Mouse (Mus musculus) v-Abl transformed pro-B cells (cell line): ENCODE results near the gene Rftn1.

ENCODE experiments used
- in situ Hi-C, 2 experiments: fragments of 400-800 bp; cut with MboI; formaldehyde crosslinking; loops; one replicate each; pipeline ENCODE4 v1.15.1; 2025; ENCODE audit not compliant: unreplicated experiment in 2 of 2

Rftn1 gene

GRCm38 (mm10) chr17:50071602-50071988, 118.9 kb downstream of the Rftn1 start:
- in situ Hi-C loops: no loop called here

- in situ Hi-C loops: no loop called here
These were observed 119.5 kb downstream of the Rftn1 start for GRCm38 (mm10) chr17:50070822-50071601.

GRCm38 (mm10) chr17:50069897-50070636, 120.4 kb downstream of the Rftn1 start:
- in situ Hi-C loops: no loop called here

DNA sequence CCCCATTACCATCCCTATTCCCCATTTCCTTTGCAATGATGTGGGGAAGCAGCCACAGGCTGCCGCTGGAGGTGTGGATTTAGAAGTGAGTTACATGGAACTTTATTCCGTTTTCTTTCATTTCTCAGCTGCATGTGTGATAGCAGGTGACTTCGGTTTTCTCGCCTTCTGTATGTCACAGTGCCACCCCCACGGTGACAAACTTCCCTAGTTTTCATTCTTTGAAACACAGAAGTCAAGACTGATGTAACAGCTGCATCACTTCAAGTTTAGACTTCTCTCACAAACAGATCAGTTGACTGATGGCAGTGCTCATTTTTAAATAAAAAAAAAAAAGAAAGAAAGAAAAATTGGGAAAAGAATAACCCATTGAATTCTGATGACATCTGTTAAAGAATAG, 121.3 kb downstream of the Rftn1 start:
- in situ Hi-C loops: no loop called here

GRCm38 (mm10) chr17:50068681-50069138, 121.8 kb downstream of the Rftn1 start:
- in situ Hi-C loops: no loop called here

DNA sequence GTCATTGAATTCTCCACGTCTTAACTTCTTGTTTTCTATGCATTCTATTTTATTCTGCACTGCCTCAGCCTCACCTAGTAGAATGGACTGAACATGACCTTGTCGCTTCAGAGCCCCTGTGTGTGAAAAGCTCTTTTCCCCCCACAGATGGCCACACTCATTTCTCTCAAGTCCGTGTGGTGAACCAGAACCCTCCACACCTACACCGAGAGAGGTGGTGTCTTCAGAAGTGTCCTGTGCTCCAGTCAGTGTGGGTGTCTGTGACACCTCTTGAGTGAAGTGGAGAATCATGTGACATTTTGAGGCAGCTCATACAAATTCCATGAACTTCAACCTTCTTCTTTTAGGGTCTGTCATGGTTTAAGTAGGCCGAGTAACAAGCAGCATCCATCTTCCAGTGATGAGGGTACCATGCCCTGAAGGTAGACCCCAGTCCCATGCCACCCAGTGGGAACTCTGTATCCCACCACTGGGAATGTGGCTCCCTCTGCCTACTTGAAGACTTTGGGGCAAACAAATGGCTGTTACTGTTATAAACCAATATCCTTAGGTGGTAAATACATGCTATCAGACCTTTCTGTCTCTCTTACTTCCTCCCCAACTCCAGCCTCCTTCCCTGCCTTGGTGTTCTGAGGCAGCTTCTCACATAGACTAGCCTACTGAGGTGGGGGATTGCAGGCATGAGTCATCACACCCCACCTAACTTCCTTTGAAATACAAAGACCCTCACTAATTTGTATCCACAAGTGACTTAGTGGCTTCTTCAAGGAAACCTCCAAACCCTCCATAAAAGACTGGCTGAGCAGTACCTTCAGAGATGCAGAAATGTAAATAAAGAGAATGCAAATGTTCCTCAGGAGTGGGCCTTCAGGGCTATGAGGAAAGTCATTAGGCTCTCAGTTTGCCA, 122.4 kb downstream of the Rftn1 start:
- in situ Hi-C loops: no loop called here

- in situ Hi-C loops: no loop called here
These were observed 123.4 kb downstream of the Rftn1 start for GRCm38 (mm10) chr17:50066822-50067713.

GRCm38 (mm10) chr17:50063832-50064627, 126.4 kb downstream of the Rftn1 start:
- in situ Hi-C loops: no loop called here

DNA sequence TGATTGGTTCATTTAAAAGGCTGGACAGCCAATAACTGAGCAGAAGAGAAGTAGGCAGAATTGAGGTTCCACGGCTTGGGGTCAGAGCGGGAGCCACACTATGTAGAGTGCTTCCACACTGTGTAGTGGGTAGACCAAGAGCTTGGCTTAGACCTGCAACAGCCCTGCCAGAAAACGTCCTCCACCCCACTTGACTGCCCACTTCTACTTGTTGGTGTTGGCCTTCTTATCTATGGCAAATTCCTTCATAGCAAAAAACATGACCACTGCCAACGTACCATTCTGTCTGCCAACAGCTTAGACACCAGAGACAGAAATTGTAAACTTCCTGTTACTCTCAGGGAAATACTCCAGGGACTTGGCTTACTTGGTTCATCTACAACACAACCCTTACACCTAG, 127.8 kb downstream of the Rftn1 start:
- in situ Hi-C loops: no loop called here

DNA sequence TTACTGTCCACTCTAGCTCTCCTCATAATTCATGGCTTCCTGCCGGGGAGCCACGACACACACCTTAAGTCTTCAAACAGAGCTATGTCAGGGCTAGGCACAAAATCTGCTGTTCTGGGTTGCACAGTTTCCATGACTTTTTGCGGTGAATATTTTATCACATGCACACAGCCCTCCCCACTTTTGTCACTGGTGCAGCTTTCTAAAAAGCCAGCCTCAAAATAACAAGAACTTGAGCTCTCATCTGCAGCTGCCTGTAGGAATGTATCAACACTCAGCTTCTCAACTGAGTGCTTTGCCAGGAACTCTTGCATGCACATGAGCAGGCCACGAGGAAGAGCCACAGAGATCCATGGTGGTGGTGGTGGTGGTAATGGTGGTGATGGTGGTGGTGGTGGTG, 129.0 kb downstream of the Rftn1 start:
- in situ Hi-C loops: no loop called here

- in situ Hi-C loops: no loop called here
These were observed 130.3 kb downstream of the Rftn1 start for GRCm38 (mm10) chr17:50060220-50060619.

GRCm38 (mm10) chr17:50059417-50059816, 131.1 kb downstream of the Rftn1 start:
- in situ Hi-C loops: loop anchor here in 1 of 2 experiments (5.0 kb wide), 2 partner anchors 33 to 133 kb away; partner anchors contain the start of gene Rftn1

DNA sequence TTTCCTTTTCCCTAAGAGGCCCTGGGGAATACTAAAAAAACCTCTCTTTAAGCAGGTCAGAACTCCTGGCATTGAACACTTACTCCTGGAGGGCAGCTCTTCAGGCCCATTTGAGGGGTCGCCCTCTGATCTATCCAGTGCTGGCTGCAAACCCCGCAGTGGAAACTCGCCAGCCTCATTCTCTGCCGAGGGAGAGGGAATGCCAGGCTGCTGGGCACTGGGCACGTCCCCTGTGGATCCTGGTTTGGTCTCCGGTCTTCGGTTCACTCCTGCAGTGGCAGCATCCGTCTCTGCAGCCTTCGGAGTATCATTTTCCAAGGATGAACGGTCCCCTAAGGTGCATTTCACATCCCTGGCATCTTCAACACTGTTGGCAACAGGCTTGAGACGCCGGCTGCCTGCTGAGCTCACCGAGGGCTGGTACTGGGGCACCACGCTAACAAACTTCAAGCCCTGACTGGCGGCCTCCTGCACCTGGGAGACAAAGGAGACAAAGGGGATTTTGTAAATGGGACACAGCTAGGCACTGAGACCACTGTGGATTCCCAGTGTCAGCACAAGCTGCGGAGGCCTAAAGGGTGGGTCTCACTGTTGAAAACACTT, 135.2 kb downstream of the Rftn1 start:
- in situ Hi-C loops: loop anchor here in 1 of 2 experiments (5.0 kb wide), 2 partner anchors 37 to 137 kb away; partner anchors contain the start of gene Rftn1

DNA sequence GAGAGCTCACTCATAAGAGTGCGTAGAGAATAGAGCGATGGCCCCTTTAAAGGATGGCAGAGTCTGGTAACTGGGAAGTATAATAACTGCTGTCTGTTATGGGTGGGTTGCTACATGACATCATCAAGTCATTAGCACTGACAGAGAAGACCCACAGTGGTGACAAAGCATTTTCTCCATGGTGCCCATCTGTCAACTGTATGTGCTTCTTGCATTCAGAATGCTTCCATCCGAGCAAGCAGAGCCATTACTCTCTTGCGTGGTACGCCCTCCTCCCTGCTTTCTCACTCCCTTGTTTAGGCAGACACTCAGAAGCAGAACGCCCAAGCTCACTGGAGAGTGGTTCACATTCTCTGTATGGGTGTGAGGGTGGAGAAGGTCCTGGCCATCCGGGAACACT, 135.9 kb downstream of the Rftn1 start:
- in situ Hi-C loops: no loop called here

GRCm38 (mm10) chr17:50053961-50054360, 136.5 kb downstream of the Rftn1 start:
- in situ Hi-C loops: no loop called here

DNA sequence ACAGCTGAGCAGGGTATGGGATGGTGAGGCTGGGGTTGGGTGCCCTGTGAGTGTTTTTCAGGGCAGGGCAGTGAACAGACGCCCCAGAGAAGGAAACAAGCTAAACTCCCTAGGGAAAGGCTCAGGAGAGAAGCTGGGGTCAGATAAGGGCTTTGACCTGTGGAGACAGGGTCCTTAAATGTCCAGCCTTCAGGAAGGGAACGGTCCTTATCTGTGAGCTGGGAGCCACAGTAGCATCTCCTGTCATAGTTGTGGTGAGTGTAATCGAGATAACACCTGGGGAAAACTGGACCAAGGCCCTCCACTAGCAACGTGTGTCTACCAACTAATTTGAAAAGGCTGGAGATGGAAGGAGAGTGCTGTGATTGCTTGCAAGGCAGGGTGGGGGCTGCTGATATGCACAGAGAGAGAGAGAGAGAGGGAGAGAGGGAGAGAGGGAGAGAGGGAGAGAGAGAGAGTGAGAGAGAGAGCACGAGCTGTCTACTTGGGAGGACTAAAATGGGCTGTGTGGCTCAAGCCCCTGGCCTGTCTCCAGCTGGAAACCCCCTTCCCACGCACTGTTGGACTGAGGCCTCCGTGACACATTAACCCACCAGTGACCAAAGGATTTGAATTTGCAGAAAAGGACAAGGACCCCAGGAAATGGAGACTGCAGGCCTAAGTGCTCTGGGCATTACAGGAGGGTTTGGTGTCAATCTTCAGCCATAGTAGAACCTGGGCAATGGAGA, 137.6 kb downstream of the Rftn1 start:
- in situ Hi-C loops: no loop called here

- in situ Hi-C loops: no loop called here
These were observed 140.0 kb downstream of the Rftn1 start for GRCm38 (mm10) chr17:50050456-50050855.

DNA sequence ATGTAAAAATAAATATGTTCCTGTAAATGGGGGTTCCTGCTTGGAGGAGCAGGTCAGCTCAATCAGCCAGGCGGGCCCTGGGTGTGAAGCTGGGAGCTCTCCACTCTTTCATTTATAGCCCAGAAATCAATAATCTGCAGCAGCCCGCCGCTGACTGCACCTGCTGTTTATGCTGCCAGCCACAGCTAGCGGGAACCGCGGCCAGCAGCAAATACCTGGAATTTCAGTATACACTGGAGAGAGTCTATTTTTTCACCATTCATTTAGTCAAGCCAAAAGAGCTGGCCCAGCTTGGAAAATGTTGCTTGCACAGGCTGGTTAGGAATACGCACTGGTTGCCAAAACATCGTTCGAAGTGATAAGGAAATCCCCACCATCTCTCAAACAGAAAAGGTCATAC, 142.3 kb downstream of the Rftn1 start:
- in situ Hi-C loops: no loop called here
